Mouse (Mus musculus): ENCODE measurements around the gene Ndufaf2.

Ndufaf2 gene

DNA sequence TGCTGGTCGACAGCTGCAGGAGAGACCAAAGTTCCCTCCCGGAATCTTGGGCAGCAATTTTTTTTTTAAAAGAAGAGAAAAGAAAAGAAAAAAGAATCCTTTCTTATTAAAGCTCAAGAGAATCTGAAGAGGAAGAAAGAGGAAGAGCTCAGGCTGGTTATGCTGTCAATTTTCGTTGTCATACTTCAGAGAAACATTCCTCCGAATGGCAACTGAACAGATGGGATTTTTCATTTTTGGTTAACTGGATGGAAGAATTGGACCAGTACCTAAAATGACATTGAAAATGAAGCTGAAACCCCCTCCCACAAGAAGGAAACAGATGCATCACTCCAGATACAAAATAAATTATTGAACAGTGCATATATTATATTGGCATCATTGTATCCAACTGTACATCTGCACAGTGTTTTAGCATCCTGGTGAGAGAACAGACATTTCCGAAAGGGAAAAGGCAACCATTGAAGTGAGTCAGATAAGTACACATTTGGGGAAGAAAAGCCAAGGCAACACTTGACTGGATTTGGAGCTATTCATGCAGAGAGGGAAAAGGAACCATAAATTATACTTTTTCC, 19.9 kb downstream of the Ndufaf2 start:
- DNase-seq (ENCODE audit: low spot score in 2 of 2): no peak

DNA sequence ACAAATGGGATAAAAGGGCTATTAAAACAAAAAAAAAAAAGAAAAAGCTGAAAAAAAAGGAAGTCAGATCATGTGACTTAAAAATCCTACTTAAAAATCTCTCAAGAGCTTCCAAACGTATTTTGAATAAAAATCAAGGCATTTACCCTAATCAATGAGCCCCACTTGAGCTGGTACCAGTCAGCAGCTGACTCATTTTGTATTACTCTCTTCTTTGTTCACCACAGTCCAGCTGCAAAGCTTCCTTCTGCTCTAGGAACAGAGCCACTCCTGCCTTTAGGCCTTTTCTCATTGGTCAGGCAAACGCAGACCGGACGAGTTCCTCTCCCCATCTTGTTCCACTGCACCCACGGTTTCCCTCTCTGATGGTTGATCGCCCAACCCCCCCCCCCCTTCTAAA, 22.8 kb downstream of the Ndufaf2 start:
- no peak for DNase-seq (ENCODE audit: low spot score in 2 of 2)

DNA sequence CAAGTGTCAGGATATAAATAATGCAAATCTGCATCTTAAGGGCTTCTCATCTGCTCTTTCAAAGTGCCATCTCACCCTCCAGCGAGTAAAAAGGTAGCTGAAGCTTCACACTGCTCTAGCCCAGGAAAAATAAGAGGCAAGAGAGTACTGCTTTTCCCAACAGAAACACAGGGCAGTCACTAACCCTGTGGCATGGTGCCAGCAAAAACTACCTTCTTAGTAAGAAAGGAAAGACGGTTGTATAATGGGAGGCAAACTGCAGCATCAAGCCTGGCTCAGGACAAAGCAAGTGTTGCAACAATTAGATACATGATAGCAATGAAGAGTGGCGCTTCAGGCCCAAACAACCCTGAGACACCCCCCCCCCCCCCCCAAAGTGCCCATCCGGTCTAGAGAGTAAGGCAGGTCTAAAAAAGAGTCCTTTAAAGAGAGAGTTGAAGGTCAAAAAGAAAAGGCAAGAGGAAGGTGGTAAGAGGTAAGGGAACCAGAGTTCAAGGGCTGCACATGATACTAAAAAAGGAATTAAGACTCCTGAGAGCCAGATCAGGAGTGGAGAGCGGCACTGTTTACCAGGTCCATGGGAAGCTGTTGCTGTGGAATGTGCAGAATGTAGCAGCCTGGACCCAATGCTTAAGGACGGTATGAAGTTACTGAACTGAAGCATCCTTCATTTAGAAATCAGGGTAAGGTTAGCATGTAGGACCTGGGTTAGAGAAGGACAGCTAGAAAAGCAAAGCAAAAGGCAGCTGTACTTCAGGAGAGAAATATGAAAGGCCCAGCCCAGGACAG, 26.2 kb downstream of the Ndufaf2 start:
- no peak for DNase-seq (ENCODE audit: low spot score in 2 of 2)

DNA sequence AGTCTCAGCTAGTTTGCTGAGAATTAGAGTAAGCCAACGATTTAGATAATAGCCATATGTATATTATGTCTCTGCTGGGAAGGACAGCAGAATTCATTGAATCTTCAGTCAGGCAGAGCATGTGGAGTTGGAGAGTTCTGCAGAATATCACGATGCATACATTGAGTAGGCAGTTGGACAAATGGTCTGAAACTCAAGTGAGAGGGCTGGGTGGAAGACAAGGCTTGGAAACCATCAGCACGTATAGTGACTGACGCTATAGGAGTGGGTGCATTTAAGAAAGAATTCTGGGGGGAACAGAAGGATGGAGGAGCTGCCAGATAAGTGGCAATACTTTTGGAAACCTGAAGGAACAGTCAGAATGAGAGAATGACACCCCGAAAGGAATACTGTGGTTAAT, 27.7 kb downstream of the Ndufaf2 start:
- peak; percentile 34 to 35 for DNase-seq (ENCODE audit: low spot score in 2 of 2)

DNA sequence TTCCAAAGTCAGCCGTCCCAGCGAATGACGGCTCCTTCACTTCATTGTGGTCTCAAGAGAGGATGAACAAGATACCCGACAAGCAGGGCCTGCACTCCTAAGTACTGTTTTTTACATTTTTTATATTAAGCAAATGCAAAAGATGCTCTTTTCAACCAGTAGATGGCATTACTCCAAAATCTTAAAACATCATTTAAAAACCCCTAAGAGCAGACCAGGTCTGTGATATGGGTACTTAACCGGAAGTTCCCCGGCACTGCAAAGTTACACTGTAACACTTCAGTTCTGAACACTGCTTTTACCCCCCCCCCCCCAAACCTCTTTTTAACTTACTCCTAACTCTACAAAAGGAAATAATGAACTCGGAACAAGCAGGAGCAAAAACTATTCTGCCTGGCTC, 29.4 kb downstream of the Ndufaf2 start:
- peak in 1 of 2 experiments; percentile 13 for DNase-seq (ENCODE audit: low spot score in 2 of 2)

DNA sequence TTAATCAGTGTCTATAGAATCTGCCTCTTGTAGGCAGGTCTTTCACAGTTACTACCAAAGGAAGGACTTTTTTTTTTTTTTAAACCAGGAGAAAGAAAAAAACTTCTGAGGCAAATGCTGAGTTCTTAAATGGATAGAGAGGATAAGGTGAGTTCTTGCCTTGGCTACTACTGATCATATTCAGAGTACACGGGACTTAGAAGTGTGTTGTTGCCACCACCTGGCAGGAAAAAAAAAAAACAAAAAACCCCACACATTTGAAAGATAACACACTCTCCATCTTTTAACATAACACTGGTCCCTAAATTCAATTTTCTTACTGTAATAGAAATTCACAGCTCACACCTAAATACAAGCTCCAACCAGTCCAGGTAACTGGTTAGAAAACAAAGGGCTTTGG, 30.5 kb downstream of the Ndufaf2 start:
- DNase-seq (ENCODE audit: low spot score in 2 of 2): no peak

DNA sequence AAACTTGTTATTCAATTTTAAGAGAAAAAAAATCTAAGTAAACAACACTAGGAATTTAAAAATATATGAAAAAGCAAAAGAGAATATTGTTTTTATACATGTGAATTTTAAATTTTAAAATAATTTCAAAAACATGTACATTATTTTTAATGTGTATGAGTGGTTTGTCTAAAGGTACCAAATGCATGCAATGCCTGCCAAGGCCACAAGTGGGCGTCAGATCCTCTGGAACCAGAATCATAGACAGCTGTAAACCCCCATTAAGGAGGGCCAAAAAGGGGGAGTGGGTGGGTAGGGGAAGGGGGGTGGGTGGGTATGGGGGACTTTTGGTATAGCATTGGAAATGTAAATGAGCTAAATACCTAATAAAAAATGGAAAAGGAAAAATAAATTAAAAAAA, 31.3 kb downstream of the Ndufaf2 start:
- DNase-seq (ENCODE audit: low spot score in 2 of 2): peak in 1 of 2 experiments; percentile 37

DNA sequence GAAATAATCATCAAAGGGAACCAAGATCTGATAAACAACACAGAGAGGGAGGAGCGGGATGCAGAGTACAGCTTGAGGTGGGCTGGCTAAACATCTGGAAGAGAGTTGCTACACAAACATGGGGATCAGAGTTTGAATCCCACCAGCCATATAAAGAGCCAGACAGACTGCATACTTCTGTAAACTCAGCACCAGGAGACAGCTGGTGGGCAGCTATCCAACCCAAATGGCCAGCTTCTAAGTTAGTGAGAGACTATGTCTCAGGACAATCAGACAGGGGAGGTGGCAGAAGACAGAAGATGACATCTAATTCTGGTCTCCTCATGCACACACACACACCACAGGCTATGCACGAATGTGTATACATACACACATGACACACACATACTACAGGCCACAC, 32.2 kb downstream of the Ndufaf2 start:
- no peak for DNase-seq (ENCODE audit: low spot score in 2 of 2)

DNA sequence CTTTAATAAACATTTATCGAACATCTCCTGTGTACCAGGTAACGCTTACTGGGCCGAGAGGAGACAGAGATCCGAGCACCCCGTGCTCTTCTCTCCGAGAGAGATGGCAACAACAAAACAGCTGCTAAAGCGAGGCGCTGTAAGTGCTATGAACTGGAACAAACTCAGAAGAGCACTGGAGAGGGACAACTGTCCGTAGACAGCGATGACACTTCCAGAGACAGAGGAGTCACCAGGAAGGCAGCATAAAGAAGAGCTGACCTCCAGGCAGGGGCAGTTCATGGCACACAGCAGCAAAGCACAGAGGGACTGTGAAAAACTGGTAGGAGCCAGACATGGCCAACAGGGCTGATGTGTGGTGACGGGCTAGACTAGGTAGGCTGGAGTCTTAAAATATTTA, 34.3 kb downstream of the Ndufaf2 start:
- no peak for DNase-seq (ENCODE audit: low spot score in 2 of 2)

DNA sequence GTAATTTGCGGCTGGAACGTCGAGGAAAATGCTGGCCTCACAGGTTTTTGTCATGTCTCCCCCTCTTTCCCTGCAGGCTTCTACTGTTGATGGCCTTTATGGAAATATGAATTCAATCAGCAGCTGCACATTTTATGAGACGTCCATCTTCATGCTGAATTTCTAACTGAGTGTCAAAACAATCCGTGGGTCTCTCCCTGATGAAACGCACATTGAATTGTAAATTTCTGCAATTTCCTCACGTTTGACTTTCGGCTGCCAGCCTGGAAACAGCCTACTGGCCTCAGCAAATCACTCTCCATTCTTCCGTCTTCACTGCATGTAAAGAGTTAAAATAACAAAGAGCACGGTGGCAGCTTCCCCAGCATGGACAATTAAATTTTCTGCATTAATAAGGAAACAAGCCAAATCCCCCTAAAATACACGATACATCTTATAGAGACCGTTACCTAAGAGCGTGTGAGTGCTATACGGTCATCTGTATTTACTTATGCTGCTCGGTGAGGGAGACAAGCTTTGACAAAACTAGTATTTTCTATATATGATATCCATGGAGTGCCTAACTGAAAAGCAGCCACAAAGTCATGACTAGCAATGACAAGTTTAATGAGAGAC, 35.2 kb downstream of the Ndufaf2 start:
- DNase-seq (ENCODE audit: low spot score in 2 of 2): no peak

DNA sequence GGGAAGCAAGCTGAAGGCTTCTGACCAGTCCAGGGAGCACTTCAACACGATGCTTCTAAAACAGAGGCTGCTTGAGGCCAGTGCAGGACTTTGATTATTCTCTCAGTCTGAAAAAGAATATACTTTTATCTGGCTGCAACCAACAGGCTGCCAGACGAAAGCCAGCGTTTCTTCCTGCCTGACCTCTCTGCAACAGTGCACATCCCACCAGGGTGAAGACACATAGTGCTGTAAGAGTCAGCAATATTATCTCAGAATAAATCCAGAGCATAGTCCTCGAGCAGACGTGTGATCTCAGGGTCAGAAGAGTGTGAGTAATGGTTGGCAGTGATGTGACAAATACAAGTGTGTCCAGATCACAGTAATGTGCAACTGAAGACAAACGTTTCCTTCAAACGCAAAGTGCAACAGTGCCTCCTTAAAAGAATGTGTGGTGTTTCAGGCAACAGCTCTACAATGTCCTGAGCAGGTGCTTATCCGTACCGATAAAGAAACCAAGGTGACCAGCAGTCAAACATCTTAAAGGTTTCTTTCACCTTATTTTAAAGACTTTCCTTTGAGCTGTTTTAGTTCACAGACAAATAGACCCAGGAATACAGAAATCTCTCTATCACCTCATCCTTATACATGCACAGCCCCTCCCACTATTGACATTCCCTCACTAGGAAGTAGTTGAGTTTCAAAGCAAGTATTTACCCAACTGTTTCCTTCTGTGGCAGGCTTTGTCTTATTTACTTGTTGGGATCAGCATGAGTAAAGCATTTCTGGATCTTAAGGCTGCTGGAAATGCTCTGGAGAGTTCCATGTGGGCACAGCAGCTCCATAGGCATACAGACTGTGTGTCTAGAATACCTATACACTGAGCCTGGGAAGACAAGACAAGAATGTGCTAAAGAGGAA, 38.8 kb downstream of the Ndufaf2 start:
- DNase-seq (ENCODE audit: low spot score in 2 of 2): no peak

DNA sequence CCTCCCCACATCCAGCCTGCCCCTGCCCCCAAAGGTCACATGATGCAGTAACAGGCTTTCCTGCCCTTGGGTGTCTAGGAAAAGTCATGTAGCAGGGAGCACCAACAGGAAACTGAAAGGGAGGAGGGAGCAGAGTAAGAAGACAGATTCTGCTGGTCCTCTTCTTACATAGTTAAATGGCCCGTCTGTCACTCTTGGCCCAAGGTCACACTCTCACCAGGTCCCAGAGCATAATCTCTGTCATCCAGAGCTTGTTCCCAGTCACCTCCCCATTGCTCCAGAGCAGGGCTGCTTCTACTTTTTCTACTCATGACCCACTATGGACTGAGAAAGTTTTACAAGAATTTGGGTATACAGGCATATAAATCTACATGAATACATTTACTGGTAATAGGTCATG, 40.2 kb downstream of the Ndufaf2 start:
- DNase-seq (ENCODE audit: low spot score in 2 of 2): no peak

DNA sequence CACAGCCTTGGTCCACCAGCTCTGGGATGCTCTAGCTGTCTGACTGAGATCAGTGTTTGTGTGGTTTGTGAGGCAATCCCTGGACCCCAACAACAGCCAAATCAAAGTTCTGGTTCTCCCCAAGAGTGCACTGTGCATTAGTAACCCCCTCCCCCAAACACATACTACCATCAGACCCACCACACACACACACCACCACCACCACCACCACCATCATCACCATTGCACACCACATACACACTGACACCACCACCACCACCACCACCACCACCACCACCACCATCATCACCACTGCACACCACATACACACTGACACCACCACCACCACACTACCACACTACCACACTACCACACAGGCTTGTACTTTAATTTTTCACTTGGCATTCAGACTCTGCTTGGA, 40.8 kb downstream of the Ndufaf2 start:
- DNase-seq (ENCODE audit: low spot score in 2 of 2): no peak

DNA sequence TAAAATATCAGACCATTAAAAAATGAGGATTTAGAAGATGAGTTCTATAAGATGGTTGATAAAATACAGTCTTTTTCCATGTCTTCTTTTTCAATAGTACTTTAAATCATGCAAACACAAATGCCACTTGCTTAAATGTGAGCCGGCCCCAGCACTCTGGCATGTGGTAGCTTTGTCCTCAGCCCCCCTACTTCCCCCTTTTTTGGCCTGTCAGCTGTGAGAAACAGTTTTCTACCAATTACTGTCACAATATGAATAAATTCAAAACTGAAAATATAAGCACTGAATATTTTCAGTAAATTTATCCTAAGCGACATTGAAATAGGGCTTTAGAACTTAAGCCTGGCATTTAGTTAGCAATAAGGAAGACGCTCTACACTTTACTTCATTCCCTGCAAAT, 44.2 kb downstream of the Ndufaf2 start:
- no peak for DNase-seq (ENCODE audit: low spot score in 2 of 2)

DNA sequence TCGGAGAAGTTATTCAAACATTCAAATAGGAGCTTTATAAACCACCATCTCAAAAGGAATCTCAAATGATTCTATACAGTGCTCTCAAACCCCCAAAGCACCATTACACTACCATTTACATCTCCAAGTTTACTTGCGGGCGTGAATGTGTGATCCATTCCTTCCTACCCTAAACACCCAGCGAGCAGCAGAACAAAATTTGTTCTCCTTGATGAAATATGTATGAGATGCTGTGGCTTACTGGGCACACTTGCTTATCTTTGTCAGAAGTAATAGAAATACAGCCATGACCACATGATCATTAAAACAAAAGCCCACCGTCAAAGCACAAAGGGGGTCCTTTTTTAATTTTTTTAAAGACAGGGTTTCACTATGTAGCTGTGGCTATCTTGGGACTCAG, 44.9 kb downstream of the Ndufaf2 start:
- DNase-seq (ENCODE audit: low spot score in 2 of 2): no peak

DNA sequence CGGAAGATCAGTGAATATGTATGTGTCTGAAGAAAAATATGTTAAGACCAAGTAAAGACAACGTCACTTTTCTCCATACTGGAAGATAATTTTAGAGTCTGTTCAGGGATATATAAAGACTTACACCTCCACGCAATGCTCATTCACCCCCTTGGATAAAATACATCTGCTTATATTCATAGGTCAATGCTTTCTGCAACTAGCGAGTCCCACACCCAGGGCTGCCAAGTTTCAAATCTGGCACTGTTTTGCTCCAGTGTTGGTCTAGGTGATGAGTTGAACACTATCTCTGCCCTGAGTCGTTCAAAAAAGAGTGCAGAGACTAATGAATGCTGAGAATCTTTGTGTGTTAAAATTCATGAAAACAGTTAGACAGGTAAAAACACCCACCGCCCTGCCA, 47.5 kb downstream of the Ndufaf2 start:
- DNase-seq (ENCODE audit: low spot score in 2 of 2): no peak

DNA sequence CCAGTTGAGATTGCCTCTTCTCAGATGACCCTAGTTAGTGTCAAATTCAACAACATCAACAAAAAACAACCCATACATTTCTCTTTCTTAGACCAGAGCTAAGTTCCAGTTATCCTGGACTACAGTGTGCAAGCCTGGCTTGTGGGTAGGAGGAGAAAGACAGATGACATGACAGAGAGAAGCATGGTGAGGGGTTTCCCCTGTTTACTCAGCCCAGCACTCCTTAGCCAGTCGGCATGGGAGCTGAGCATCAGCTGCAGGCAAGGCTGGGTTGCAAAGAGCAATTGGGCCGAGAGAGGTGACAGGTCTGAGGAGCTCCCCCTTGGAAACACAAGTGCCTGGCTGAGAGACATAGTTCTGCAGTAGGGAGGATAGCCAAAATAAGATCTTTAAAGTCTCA, 57.7 kb downstream of the Ndufaf2 start:
- DNase-seq (ENCODE audit: low spot score in 2 of 2): no peak

DNA sequence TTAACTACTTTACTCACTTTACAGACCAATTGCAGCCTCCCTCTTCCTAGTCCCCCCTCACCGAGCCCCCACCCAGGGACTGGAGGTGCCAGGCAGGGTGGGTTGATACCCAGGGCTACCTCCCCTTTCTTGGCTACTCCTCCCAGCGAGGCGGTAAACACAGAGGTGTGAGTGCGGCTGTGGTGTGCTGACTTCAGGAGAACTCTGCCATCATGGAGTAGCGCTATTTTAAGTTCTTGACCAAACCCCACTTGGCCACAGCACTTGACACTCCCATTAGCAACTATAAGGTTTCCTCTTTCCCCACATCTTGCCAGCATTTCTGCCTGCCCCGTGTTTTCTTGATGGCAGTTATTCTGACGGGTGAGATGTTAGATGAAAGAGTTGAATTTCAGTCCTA, 62.0 kb downstream of the Ndufaf2 start:
- no peak for DNase-seq (ENCODE audit: low spot score in 2 of 2)

DNA sequence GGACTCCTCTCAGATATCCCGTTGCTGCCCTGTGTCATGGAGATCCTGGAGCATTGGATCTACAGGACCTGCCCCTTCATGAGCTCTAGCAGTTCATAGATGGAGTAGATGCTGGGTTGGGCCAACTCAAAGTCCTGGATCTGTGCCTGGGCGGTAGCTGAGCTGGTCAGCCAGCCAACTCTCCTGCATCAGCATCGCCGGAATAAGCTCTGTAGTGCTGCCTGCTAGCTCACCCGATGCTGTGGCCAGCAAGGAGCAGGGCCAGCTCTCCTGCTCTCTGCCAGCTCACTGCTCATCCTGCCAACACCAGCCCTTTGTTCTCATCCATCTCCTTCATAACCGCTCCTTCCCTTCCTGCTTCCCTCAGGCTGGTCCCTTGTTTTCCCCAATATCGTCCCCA, 62.8 kb downstream of the Ndufaf2 start:
- DNase-seq (ENCODE audit: low spot score in 2 of 2): peak; percentile 37 to 49

DNA sequence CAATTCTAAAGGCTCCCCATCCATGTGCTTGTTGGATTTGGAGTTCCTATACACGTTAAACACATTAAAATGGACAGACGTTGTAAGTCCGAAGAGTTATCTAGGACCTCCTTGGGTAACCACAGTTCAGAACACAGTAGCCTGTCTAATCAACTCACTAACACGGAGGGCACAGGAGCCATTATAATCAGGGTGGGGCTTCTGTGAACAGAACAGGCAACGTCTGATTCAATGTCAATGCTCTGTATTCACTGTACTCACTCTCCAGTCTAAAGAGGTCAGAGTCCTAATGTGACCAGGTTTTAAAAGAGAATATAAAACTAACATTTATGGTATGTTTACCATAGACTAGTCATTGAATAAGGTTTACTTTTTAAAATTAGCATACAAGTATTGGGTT, 63.7 kb downstream of the Ndufaf2 start:
- no peak for DNase-seq (ENCODE audit: low spot score in 2 of 2)

DNA sequence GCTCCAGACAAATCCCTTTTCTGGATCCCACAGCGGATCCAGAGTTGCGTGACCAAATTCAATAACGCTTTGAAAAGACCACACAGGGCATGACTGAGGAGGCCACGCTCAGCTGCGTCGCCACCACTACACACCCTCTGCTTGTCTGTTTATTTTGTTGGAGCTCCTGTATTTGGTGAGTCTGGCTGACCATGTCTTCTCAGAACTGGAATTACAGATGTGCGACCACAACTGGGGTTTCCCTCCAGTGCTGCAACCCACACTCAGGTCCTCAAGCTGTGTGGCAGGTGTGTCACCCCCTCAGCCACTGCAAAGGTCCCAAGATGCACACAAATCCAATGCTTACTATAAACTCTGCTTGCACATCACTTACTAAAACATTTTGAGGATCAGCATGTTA, 66.1 kb downstream of the Ndufaf2 start:
- no peak for DNase-seq (ENCODE audit: low spot score in 2 of 2)

DNA sequence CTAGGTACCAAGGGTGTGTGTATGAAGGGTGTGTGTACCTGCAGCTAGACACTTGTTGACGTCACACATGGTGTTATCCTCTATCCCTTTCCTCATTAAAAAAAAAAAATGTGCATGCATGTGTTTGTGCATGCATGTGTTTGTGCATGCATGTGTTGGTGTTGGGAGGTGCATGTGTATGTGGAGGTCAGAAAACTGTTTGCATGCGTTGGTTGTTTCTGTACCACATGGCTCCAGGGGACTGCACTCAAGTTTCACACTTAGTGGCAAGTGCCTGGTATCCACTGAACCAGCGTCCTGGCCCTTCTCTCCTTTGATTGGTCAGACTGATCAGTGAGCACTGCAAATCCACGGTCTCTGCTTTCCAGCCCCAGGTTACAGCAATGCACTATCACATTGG, 71.7 kb downstream of the Ndufaf2 start:
- DNase-seq (ENCODE audit: low spot score in 2 of 2): no peak

Measured in right cerebral cortex, adult 2 months (tissue).